Mouse (Mus musculus): Measurements from ENCODE around the gene Prkce.
"Not testable (repeated sequence)": the region's sequence is repeated elsewhere in the genome, so short reads cannot be mapped to it uniquely, and the experiment has no call there.

Prkce gene

DNA sequence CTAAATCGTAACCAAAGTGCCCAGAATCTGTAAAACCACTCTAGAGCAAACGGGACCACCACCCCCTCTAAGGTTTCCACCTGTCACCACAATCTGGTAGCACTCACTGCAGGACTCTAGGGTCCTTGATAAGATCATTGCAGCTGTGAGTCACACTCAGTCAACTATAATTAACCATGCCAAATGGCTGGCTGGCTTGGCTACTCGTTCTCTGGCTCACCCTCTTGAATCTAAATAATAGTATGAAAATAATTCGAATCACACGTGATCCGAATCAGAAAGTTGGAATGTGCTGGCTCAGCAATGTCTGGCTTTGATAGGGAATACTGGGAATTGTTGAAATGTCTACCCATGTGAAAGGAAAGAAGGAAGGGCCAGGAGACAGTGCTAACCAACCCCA is 288.9 kb downstream of the Prkce start:
- DNase-seq, result no peak

DNA sequence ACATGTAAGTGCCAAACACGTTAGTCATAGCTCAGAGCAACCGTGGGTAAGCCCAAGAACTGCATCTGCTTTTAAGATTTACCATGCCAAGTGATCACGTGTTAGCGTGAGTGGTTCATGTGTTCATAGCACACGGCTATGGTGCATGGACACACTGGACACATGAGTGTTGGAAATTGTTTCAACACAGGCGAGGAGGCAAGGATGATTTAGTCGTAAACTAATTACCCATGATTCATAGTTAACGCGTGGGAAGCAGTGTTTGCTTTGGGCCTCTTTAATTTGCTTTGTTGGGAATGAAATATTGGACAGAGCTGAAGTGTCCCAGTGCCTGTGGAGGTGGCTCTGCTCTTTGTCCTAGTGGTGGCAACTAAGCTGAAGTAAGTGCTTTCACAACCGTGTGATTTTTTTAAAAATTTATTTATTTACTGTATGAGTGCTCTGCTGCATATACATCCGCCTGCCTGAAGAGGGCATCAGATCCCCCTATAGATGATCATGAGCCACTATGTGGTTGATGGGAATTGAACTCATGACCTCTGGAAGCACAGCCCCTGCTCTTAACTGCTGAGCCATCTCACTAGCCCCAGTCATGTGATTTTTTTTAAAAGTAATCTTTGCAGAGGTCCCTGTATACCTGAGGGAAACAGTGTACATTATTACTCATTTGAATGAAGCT is 290.9 kb downstream of the Prkce start:
- peak; percentile 42 to 52 for DNase-seq

DNA sequence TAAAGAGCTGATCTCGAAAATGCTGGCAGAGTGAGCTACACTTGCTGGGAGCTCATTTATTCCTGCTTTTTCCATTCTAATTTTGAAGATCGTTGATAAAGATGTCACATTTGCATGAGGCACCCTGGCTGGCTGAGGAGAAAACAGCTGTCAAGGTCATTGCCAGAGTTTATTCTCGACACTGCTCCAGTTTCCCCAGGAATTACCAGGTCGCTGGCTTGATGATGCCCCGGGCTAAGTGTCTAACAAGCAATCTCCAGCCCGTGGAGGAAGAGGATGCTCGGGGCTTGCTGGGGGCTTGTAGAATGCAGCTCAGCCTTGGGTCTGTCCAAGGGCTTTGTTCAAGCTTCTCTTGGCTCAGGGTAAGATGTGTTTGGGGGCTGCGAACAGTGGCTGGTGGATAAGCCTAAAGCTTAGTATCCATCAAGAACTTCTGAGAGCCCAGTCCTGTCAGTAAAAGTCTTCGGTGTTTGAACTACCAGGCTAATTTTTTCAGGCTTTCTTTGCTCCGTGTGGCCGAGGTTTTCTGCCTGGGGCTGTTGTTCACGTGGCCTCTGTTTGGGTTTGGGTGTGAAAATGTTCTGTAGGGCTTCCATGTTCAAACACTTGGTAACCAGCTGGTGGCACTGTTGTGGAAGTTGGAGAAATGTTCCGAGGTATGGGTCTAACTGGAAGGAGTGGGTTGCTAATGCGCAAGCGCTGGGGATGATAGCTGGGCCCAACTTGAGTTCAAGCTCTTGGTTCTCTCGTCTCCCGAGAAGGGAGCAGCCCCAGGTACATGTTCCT is 293.3 kb downstream of the Prkce start:
- no peak for DNase-seq

DNA sequence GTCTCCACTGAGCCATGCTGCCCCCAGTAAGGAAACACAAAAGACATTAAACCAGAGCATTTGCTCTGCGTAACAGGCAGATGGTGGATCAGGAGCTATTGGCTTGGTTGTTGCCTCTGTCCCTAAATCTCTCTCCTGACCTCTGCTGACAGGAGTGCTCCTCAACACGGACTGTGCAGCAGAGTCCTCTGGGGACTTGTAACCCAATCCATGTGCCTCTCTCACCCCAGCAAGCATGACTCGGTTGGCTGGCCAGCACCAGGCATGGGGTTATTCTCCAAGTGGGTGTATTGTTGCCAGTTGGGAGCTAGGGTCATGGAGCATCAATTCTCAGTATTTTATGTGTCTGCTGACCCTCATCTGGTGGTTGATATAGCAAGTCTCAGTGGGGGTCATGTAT is 295.8 kb downstream of the Prkce start:
- no peak for DNase-seq

DNA sequence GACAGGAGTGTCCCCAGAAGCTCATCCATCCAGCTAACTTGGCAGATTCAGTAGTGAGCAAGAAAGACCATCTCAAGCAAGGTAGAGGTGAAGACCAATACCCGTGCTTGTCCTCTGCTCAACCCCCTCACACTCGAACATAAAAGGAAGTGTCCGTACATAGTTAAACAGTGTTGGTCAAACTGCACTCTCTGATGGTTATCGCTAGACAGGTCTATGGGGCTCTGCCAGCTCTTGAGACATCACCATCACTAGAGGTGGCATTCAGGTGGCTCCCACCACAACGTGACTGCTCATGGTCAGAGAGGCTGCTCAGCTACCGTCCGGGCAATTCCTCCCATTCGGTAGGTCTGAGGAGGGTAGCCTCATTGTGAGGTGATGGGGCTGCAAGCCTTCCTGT is 296.6 kb downstream of the Prkce start:
- DNase-seq, result no peak

DNA sequence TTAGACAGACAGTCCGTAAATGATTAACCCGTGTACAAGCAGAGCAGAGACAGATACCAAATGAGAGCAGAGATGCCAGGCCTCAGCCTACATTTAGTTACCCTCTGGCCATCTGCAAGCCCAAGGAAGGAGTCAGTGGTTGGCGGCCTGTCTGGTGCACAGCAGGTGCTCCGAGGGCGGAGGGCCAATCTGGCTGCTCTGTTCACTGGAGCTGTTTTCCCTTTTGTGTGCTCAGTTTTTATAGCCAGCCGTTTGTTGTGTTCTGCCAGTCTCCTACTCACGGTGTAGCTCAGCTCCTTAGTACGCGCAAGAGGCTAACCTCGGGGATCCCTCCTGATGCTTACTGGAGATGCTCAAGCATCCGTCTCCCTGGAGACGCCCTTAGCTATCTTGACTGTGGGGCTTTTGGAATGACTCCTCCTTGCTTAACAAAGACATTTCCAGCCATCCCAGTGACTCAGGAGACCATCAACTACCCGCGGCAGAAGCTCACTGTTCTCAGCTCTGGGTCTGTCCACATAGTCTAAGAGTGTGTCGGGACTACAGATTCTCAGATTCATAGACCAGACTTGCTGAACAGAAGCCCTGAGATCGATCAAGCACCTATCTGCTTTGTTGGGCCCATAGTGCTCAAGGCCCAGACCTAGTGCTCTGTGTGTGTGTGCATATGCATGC is 297.2 kb downstream of the Prkce start:
- no peak for DNase-seq

DNA sequence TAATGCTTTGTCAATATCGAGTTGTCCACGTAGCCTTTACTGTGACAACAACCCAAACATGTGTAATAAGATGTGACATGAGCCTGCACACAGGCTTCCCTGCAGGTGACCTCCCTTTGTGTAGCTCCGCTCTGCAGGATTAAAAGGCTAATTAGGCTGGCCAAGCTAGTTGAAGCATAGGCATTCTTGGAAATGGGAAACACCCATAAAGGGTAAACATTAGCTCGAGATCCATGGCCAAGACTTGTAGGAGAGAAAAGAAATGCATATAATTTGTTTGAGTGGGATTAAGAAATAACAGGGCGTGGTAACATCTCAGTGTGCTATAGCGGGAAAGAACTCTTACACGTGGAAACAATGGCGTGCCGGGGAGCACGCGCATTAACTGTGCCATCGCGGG is 298.3 kb downstream of the Prkce start:
- no peak for DNase-seq

DNA sequence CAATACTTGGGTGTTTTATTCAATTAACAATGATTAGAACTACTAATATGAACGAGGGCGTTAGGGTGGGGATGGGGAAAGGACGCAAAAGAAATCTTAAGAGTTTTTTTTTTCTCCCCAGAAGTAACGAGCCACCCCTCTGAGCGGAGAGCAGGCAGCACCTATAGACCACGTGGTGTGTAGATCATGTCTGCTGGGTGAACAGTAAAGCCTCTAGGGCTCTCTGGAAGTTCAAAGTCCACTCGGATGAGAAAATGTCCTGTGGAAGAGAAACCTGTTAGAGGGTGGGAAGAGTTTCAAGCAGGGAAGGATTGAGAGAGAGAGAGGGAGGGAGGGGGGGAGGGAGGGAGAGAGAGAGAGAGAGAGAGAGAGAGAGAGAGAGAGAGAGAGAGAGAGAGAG is 298.8 kb downstream of the Prkce start:
- DNase-seq, result no peak

DNA sequence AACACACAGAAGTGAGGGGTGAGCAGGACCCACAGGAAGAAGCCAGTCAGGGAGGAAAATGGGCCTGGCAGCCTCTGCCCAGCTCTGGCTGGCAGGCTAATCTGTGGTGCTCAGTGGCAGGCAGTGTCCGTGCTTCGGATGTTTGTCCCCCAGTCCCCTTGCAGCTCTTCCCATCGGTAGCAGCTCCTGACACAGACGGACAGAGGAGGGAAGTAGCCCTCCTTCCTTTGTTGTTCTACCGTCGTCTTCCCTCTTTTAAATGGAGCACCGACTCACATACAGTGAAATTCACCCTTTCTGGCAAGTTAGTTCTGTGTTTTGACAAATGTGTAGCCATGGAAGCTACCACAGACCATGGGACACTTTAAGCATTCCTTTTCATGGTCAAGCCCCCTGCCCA is 299.3 kb downstream of the Prkce start:
- peak in 1 of 2 experiments; percentile 4 for DNase-seq

DNA sequence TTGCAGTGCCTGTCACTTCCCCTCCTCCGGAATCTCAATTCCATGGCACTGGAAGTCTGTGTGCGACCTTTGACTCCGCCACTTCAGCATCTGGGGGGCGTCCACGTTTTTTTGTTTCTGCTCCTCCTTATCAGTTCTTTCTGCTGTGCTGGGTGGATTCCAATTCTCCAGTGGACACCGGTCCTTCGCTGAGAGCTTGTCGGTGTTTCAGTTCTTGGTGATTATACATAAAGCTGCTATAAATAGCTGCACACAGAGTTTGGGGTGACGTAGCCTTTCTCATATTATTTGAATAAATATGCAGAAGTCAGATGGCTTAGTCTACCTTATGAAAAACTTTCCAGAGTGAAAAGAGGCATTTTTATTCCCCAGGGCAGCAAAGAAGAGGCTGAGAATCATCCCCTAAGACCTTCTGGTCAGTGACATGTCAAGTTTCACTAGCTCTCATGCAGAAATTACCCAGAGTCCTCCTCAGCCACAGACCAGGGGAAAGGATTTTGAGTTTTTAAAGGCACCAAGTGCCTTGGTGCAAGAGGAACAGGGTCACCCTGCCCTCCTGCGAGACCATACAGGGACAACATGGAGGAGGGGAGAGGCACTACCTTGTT is 299.8 kb downstream of the Prkce start:
- DNase-seq, result peak; percentile 60 to 66

DNA sequence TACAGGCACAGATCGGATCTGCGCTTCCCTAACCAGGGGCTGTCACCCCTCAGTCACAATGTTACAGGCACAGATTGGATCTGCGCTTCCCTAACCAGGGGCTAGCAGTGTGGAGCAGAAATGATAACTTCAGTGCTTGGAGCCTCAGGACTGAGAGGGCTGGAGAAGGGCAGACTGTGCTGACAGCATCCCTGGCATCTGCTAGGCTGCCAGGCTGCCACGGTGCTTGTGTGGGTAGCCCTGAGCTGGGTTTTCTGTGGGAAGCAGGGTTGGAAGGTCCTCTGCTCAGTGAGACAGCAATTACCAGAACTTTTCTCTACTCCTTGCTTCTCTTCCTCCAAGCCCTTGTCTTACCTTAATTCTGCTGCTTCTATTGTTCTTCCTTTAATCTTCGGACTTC is 300.4 kb downstream of the Prkce start:
- DNase-seq, result no peak

DNA sequence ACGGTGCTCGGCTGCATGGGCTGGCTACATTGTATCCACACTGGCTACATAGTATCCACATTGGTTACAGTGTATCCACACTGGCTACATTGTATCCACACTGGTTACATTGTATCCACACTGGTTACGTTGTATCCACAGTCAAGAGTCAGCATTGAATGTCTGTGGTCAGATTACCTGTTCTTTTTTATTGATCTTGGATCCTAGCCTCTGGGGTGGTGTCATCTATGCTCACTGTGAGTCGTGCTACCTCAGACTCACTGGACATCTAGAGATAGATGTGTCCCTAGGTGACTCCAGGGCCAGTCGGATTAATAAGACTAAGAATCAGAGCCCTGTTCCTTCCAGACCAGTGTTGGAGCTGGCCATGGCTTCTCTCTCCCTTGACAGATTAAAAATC is 302.6 kb downstream of the Prkce start:
- no peak for DNase-seq

DNA sequence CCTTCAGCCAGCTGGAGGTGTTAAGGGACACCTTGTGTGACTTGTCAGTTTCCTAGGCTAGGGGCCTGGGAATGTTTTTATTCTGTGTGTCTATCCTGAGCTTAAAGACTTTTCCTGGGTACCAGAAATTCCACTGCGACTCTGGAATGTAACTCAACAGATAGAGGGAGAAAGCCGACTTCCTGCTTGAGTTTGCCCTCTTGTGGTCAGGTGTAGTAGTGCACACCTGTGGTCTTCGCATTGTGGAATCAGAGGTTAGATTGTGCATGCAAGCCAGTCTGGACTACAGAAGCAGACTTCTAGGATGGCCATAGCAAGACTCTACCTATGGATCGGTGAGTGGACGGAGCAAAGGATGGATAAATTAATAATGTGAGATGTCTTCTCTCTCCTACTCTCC is 304.1 kb downstream of the Prkce start:
- peak; percentile 75 to 76 for DNase-seq

DNA sequence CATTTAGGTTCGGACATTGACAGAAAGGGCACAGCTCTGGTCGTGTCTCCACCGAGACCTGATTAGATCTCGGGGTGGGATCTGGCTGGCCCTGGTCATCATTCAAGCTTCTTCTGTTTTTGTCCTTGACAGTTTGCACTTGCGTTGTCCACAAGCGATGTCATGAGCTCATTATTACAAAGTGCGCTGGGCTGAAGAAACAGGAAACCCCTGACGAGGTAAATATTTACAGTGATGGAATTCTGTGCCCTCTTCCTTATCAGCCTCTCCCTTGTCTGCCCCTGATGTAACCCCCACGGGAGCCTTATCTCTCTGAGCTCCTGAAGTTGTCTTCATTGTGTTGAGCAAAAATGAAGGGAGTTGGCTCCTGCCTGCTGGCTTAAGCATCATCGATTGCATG is 309.1 kb downstream of the Prkce start:
- no peak for DNase-seq

DNA sequence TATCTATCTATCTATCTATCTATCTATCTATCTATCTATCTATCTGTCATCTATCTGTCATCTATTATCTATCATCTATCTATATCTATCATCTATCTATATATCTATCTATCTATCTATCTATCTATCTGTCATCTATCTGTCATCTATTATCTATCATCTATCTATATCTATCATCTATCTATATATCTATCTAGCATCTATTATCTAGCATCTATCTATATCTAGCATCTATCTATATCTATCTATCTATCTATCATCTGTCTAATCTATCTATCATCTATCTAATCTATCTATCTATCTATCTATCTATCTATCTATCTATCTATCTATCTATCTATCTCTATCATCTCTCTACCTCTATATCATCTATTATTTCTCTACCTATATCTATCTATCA is 309.8 kb downstream of the Prkce start:
- DNase-seq, result not testable (repeated sequence)

DNA sequence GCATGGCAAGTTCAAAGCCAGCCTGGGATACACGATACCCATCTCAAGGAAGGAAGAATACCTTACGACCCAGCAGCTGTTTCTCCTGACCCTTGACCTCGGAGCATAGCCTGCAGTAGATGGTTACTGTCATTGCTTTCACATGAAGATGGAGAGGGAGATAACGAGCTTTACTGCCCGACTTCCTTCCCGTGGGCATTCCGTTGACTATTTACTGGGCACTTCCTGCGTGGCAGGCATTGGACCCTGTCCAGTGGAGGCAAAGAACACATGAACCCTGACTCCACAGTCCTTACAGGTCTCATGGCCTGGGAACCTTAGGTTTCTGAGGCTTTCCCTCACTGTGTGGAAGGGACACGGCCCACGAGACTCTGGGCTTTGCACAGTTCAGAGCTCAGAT is 311.8 kb downstream of the Prkce start:
- DNase-seq, result no peak

DNA sequence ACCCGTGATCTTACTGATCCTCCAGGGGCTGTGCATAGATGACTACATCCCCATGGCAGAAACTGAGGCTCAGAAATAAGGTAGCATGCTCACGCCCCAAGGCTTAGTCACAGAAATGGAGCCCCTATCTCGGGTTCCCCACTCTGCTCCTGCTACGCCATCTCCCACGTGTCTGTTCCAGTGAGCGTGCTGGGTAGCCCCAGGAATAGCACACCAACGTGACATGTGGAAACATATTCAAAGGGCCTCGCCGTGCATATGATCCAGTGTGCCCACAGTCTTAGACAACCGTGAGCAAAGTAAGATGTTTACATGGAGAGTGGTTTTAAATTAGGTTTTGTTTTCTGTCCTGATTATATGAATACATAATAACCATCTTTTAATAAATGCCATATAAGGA is 315.1 kb downstream of the Prkce start:
- no peak for DNase-seq

DNA sequence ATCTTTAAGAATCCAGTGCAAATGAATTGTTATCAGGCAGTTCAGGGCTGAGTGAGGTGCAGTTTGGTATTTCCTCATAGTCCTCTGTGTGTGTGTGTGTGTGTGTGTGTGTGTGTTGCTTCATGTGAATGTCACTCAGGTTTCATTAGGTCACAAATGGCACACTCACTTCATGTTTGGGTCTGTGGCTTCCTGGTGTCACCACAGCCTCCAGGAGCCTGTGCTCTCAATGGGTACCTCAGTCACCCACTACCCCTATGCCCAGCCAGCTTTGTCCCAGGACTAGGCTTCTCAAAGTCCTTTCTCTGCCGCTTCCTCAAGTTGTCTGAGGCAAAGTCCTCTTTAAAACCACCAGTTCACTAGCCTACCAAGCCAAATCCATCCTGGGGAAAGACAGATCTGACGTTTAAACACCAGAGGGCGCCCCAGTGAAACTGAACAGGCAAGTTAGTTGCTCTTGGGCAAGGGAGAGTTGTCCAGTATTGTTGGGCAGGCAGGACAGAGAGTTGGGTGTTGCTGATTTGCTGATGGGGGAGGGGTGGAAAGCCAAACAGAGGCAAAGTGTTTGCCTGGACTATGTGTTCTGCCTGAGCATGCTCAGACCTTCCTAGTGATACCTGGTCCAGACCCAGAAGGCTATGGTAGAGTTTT is 316.6 kb downstream of the Prkce start:
- DNase-seq, result peak; percentile 74 to 77

DNA sequence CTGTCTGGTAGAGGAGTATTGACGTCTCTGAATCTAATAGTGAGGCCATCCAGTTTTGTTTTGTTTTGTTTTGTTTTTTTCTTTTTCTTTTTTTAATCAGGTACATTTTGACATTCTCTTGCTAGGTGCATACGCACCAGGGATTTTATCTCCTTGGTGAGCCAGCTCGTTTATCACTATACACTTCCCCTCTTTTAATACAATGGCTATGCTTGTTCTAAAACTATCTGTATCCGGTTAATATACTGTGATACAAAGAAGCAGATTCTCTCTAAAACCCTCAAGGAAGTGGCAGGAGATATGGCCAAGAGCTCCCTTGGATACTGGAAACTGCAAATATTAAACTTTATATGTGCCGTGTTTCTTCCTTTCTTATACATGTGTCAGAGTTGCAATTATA is 319.1 kb downstream of the Prkce start:
- DNase-seq, result no peak

DNA sequence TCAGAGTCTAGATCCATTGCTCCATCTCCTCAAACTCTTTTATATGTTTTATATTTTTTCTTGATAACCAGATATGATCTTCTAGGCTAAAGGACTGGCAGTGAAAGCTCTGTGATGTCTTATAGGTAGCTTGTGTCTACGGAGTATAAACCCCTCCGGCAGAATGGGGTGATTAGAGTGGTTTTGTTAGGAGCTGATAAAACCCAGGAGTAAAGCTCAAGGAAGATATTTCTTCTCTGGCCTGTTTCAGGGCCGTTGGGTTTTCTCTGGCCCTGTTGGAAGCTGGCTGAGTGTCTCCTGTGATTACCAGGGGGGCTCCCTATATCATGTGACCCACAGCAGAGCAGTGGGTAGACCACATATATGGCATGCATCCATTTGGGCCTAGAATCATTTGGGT is 319.9 kb downstream of the Prkce start:
- DNase-seq, result no peak

DNA sequence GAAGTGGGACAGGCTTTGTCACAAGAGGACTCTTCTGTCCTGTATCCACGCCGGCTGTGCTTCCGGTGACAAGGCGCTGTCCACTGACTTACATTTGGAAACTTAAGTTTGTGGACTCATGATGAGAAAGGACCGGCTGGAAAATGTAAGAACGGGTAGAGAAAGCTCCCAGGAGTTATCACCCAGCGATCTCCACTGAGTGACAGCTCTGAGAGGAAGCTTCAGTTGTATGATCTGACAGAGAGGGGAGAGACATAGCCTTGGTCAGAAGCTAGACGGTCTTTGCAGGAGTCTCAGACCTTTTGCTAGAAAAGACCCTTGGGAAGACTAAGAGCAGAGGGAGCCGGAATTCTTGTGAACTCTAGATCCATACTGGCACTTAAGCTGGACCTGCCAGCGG is 322.2 kb downstream of the Prkce start:
- no peak for DNase-seq

DNA sequence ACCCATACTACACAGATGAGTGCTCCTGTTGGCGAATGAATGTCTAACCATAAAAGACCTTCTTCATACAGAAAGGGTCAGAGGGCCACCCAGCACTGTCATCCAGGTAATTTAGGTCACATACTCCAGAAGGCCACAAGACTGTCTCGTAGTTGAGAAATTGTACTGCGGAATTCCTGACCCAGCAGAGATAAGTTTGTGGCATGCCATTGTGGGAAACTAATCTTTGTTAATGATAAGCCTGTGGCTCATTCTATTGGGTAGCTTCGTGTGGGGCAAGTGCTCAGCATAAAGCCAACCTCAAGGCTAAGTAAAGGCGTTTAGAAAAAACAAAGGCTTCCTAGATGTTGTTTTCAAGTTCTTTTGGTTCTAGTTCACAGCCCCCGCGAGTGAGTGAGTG is 324.8 kb downstream of the Prkce start:
- DNase-seq, result no peak

DNA sequence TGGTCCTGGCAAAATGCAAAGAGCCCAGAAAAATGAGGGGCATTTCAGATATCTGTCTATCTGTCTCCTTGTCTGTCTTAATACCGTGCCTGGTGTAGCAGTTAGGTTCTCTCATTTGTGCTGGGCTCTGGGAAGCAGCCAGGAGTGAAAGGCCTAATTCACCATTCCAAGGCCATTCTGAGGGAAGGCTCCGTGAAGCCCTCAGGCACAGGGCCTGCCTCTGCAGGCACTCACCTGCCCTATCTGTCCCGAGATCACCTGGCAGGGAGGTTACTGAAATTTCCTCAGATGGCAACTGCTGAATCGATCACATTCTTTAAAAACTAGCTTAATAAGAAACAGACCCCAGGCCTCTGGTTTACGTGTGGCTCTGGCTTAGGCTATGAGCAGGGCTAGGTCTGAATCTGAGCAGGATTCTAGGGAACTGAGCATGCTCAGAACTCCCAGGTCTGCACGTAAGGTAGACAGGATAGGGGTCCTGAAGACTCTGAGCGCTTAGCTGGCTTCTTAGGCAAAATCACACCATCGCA is 326.4 kb downstream of the Prkce start:
- DNase-seq, result no peak

Data from B cell, adult 2 months (primary cell).